Mouse (Mus musculus) neural tube, embryonic 11.5 days (tissue): Measurements from ENCODE around the gene 1700021F05Rik. TPM values are rescaled to one million over a fixed set of nuclear protein-coding genes. Genes with fewer than 3 reads are reported as not detected.
A peak's percentile ranks its signal among the peaks of the same experiment; 100 is the strongest.

Source experiments
- ATAC-seq: fragments of 200-750 bp; cut with Nextera tagmentation; 2 replicates; pipeline ENCODE4 v1.8.0; 2017; ENCODE audit warnings: moderate number of reproducible peaks, mild to moderate bottlenecking, moderate TSS enrichment, moderate library complexity; ENCODE audit not compliant: insufficient read depth, low FRiP score, low TSS enrichment
- DNase-seq: peaks from one replicate; pipeline ENCODE4 v3.0.0-alpha.2; 2015; ENCODE audit warnings: low spot score
- H3K27ac ChIP-seq: fragments of 300-500 bp; sonication (generic); 2 replicates; pipeline ENCODE4 v1.5.1; 2014; ENCODE audit warnings: low read depth, mild to moderate bottlenecking, low read length
- H3K27me3 ChIP-seq: fragments of 300-500 bp; sonication (generic); 2 replicates; pipeline ENCODE4 v1.6.1; 2014; ENCODE audit warnings: mild to moderate bottlenecking, low read length, mixed read lengths; ENCODE audit not compliant: control insufficient read depth, insufficient read depth
- H3K36me3 ChIP-seq: fragments of 300-500 bp; sonication (generic); 2 replicates; pipeline ENCODE4 v1.6.1; 2014; ENCODE audit warnings: mild to moderate bottlenecking, low read length, moderate library complexity, mixed read lengths; ENCODE audit not compliant: control insufficient read depth, insufficient read depth
- H3K4me1 ChIP-seq: fragments of 300-500 bp; sonication (generic); 2 replicates; pipeline ENCODE4 v1.6.1; 2014; ENCODE audit warnings: low read length, mixed read lengths; ENCODE audit not compliant: control insufficient read depth, insufficient read depth
- H3K4me2 ChIP-seq: fragments of 300-500 bp; sonication (generic); 2 replicates; pipeline ENCODE4 v1.6.1; 2014; ENCODE audit warnings: low read depth, mild to moderate bottlenecking, moderate library complexity
- H3K4me3 ChIP-seq: fragments of 300-500 bp; sonication (generic); 2 replicates; pipeline ENCODE4 v1.5.1; 2014; ENCODE audit warnings: low read depth, low read length
- H3K9ac ChIP-seq: fragments of 300-500 bp; sonication (generic); 2 replicates; pipeline ENCODE4 v1.6.1; 2014; ENCODE audit warnings: mild to moderate bottlenecking, low read length
- H3K9me3 ChIP-seq: fragments of 300-500 bp; sonication (generic); 2 replicates; pipeline ENCODE4 v1.6.1; 2016; ENCODE audit warnings: low read length; ENCODE audit not compliant: control insufficient read depth
- WGBS: fragments of 180-500 bp; shearing (Covaris S2); extraction: QIAGEN DNeasy Blood & Tissue Kit; methylation state at CpG from one replicate; pipeline ENCODE4 v1.1.7; 2014; 5-methylcytosine and 5-hydroxymethylcytosine counted together
- polyA plus RNA-seq: library from polyadenylated mRNA; unstranded; fragments of >200 nt; fragmentation: Nextera tagmentation; extraction: Ambion mirVana; gene quantifications from 2 replicates; pipeline ENCODE4 v1.2.1, GENCODE M21; 2014

1700021F05Rik gene
- polyA plus RNA-seq, 1 experiment from 2014 or later, result 59.8 TPM

DNA sequence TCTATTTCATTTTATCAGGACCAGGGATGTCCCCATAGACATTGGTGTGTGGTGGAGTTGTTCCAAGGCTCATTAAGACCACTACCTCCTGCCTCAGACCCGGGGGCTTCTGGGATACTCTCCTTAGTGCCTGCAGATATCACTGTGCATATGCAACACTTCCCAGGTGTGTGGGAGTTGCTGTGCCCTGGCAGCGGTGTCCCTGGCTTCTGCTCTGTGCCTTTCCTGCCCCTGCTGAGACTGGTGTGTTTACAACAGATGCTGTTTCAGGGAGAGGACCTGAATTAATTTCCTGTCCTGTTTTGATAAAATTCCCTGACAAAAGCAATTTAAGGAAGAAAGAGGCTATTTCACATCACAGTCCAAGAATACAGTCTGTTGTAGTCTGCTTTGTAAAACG is 10.1 kb upstream of the 1700021F05Rik start:
- ATAC-seq, result no peak
- no peak overlapping the region for H3K9ac ChIP-seq
- no peak overlapping the region for H3K4me3 ChIP-seq
- H3K27ac ChIP-seq, result no peak overlapping the region
- no peaks in the 10 kb centered on the region for H3K36me3 ChIP-seq
- H3K9me3 ChIP-seq, result no peaks in the 10 kb centered on the region
- no peak overlapping the region for H3K4me2 ChIP-seq
- DNase-seq, result no peak
- H3K4me1 ChIP-seq, result no peaks in the 10 kb centered on the region
- H3K27me3 ChIP-seq, result no peaks in the 10 kb centered on the region
- WGBS, result 28% methylated on average over 3 of the region's 3 CpGs

DNA sequence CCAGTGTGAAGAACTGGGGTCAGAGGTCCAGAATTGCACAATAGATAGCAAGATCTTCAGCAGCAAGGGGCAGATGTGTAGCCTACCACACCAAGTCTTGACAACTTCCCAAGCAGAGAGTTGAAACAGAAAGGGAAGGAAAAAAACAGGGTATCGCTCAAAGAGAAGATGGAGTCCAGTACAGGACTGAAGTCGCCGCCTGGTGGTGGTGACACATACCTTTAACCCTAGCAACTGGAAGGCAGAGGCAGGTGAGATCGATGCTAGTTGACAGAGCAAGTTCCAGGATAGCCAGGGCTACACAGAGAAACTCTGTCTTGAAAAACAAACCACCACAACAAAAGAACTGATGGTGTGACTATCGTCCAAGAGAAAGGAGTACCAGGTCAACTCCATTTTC is 8.6 kb upstream of the 1700021F05Rik start:
- Histone ChIP-seq H3K9me3 (no peaks in the 10 kb centered on the region), H3K27me3 (no peaks in the 10 kb centered on the region), H3K4me2 (no peak overlapping the region), H3K36me3 (no peaks in the 10 kb centered on the region), H3K27ac (no peak overlapping the region), H3K4me1 (no peaks in the 10 kb centered on the region), H3K9ac (no peak overlapping the region), H3K4me3 (no peak overlapping the region)
- ATAC-seq (no peak), DNase-seq (no peak)
- 68% methylated on average over 5 of the region's 5 CpGs for WGBS

DNA sequence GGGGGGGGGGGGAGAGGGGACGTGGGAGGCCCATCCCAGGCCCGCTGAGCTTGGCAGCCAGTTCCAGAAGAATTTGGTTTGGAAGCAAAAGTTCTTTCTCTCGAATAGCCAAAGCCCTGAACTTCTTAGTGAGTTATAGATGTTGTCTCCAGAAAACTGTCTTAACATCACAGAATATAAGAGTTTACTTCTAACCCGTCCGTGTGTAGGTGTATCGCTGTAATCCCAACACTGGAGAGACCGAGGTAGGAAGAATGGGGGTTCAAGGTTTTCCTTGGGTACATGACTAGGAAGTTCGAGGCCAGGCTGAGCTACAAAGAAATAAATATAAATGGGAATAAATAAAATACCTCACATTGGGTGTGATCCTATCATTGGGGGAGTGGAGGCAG is 355 bp upstream of the 1700021F05Rik start:
- H3K27me3 ChIP-seq, result no peaks in the 10 kb centered on the region
- no peak overlapping the region for H3K27ac ChIP-seq
- no peak for DNase-seq
- H3K36me3 ChIP-seq, result no peaks in the 10 kb centered on the region
- no peak overlapping the region for H3K9ac ChIP-seq
- H3K9me3 ChIP-seq, result no peaks in the 10 kb centered on the region
- peak; percentile 2; the same call in 1 of the 2 replicates for ATAC-seq
- peaks cover 3% of the 10 kb centered on the region; the same call in 1 of the 2 replicates for H3K4me1 ChIP-seq
- H3K4me3 ChIP-seq, result peak overlapping the region; percentile 86
- WGBS, result 53% methylated on average over 7 of the region's 8 CpGs
- no peak overlapping the region for H3K4me2 ChIP-seq

DNA sequence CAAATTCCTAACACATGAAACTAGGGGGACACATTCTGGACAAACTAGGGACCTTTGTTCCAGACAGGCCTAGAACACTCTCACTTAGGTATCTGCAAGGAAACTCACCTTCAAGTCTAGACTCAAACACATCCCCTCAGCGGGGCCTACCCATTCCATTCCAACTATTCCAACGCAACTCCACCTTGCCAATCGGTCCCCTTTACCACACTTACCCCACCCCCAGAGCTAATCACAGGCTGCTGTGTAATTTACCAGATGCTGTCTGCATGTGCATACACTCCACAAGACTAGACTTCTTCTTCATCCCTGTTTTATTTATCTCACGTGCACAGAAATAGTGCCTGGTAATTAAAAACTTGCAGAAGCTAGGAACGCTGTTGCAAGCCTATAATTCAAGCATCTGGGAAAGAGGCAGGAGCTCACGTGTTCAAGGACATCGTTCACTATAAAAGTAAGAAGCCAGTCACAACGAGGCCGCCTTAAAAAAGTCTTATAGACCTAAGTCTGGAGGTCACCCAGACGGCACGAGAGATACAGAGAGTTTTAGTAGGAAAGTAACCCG is 966 bp downstream of the 1700021F05Rik start:
- WGBS, result 20% methylated on average over 12 of the region's 12 CpGs
- DNase-seq (no peak), ATAC-seq (no peak)
- Histone ChIP-seq H3K4me1 (peaks cover 3% of the 10 kb centered on the region; the same call in 1 of the 2 replicates), H3K27ac (no peak overlapping the region), H3K9me3 (no peaks in the 10 kb centered on the region), H3K27me3 (no peaks in the 10 kb centered on the region), H3K4me3 (peak overlapping the region; percentile 86), H3K4me2 (peak overlapping the region; percentile 41), H3K36me3 (no peaks in the 10 kb centered on the region), H3K9ac (peak overlapping the region; percentile 84)

DNA sequence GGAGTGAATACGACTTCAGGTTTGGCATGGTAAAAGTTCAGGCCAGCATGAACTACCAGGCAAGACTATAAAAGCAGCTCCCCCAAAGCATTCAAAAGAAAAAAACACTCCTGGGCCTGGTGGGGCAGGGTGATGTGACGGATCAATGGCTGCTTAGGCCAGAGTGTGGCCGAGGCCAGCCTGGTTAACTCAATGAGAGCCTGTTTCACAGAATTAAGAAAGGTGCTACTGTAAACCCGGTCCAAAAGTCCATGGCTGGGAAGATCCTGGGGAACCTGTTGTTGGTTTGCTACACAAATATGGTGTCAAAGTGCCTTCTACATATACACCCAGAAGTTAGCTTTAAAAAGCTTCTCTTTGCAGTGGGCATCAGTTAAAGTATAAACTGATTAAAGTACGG is 2.0 kb downstream of the 1700021F05Rik start:
- Histone ChIP-seq H3K27me3 (no peaks in the 10 kb centered on the region), H3K9me3 (no peaks in the 10 kb centered on the region)

DNA sequence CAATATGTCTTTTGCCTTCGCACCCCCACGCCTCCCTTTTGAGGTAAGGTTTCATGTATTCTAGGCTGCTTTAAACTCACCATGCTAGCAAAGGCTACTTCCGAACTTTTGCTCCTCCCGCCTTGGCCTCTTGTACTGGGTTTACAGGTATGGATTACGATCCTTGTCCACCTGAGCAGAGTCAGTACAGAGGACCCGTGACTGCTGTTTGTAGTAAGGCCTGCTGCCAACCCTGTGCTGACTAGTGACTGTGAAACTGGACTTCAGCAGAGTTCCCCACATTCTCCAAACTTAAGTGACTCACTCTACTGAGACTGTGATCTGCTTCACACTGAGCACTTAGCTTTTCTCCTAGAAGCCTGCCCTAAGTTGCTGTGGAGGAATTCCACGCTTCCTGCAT is 3.1 kb downstream of the 1700021F05Rik start:
- Histone ChIP-seq H3K27me3 (no peaks in the 10 kb centered on the region), H3K27ac (no peak overlapping the region), H3K9me3 (no peaks in the 10 kb centered on the region), H3K4me1 (peaks cover 3% of the 10 kb centered on the region; the same call in 1 of the 2 replicates), H3K36me3 (no peaks in the 10 kb centered on the region; the same call in 1 of the 2 replicates), H3K9ac (no peak overlapping the region), H3K4me2 (no peak overlapping the region), H3K4me3 (no peak overlapping the region)
- ATAC-seq (no peak), DNase-seq (no peak)
- WGBS, result 95% methylated on average over 7 of the region's 7 CpGs

More for the DNA sequence above, 2.0 kb downstream of the 1700021F05Rik start:
- no peak overlapping the region for H3K9ac ChIP-seq
- ATAC-seq, result no peak
- no peak for DNase-seq
- H3K36me3 ChIP-seq, result no peaks in the 10 kb centered on the region
- no peak overlapping the region for H3K4me2 ChIP-seq
- 91% methylated on average over 5 of the region's 5 CpGs for WGBS
- no peak overlapping the region for H3K4me3 ChIP-seq
- peaks cover 3% of the 10 kb centered on the region; the same call in 1 of the 2 replicates for H3K4me1 ChIP-seq
- H3K27ac ChIP-seq, result no peak overlapping the region

DNA sequence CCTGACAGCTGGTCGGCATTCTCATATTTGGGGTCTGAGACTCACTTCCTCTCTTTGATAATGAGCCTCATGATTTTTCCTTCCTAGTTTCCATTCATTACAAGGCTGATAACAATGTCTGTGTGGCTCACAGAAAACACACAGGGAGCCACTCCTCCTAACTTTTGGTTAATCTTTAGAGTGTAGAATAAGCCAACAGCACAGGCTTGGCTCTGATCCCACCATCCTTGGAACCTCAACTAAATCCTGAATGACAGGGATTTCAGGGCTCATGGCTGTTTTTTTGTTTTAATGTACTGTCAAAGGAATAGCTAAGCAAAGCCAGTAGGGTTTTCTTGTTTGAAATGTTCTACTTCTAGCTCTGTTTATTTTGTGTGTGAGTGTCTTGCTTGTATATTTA is 6.4 kb downstream of the 1700021F05Rik start:
- H3K4me1 ChIP-seq, result no peaks in the 10 kb centered on the region
- H3K36me3 ChIP-seq, result peaks cover 7% of the 10 kb centered on the region
- no peak for ATAC-seq
- no peak overlapping the region for H3K9ac ChIP-seq
- no peak for DNase-seq
- no peaks in the 10 kb centered on the region for H3K27me3 ChIP-seq
- no peak overlapping the region for H3K4me3 ChIP-seq
- H3K4me2 ChIP-seq, result no peak overlapping the region
- no peak overlapping the region for H3K27ac ChIP-seq
- no peaks in the 10 kb centered on the region for H3K9me3 ChIP-seq
- WGBS, result 91% methylated on average over 1 of the region's 1 CpGs

DNA sequence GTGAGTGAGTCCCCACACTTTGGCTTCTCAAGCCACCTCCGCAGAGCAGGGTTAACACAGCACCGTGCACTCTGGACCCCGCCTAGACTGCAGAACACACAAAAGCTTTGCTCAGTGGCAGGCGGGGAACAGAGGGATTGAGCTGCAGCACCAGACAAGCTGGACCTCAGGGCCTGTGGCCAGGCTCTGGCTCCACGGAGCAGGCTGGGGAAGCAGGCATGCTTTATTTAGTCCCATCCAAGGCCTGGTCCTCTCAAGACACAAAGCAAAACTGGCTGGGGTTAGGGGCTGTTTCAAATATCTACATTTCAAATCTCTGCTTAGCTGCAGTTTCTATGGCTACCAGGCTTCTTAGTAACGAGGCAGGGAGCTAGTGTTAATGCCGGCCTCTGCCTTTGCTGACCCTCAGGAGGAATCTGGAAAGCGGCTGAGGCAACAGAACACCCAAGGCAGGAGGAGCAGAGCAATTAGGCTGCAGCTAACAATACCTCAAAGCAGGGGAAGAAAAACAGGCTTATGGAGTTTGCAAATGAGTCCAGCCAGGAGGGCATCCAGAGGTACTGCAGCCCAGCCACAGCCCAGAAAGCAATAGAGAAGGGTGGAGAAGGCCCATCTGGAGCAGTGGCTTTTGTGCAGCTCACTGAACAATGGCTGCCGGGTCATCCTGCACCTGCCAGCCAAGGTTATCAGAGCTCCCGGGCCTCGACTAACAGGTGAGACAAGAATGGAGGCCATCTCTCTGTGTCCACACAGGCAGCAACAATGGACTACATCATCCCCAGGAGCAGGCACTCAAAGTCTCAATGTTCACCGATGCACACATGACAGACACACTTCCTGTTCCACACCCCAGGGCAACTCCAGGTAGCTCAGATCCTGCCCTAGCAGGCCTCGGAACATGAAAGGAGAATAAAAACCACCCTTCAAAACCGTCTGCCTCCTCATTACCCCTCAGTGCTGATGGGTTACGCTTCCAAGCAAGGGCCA is 13.2 kb downstream of the 1700021F05Rik start:
- Histone ChIP-seq H3K4me3 (no peak overlapping the region), H3K36me3 (peaks cover 7% of the 10 kb centered on the region), H3K4me2 (no peak overlapping the region), H3K4me1 (peaks cover 10% of the 10 kb centered on the region; the same call in 1 of the 2 replicates), H3K9ac (peak overlapping the region; percentile 41), H3K9me3 (no peaks in the 10 kb centered on the region), H3K27ac (peak overlapping the region; percentile 68), H3K27me3 (no peaks in the 10 kb centered on the region)
- 41% methylated on average over 15 of the region's 15 CpGs for WGBS
- no peak for ATAC-seq
- DNase-seq, result peak; percentile 30
